8 mouse cellular contexts compared by ENCODE assay signal in genomic region chr17:8524387-8525165, GRCm38 (mm10). TPM values are rescaled to one million over a fixed set of nuclear protein-coding genes. Genes with fewer than 3 reads are reported as not detected.
DNase-seq lines count a peak whose midpoint lies in the region; ATAC-seq and TF ChIP-seq lines count a peak whose summit lies in the region.

No protein-coding gene starts in this region.

- TF ChIP-seq POLR2A in ES-Bruce4 (IDR thresholded peaks at IDR 0.05; ENCODE audit: insufficient read depth, low read length) = no peak

- peak; percentile 95 for DNase-seq in cerebellum, adult 11-12 months
- peak; percentile 82 to 84 for DNase-seq in heart, postnatal 14 days
- peak; percentile 80 to 88 for DNase-seq in layer of hippocampus, adult 2 months (ENCODE audit: low spot score in 2 of 2)
- DNase-seq in lung, adult 18-20 months = peak; percentile 47 to 69
- peak; percentile 36 for DNase-seq in ovary, postnatal 14 days (ENCODE audit: low spot score)
- peak; percentile 58 to 73 for DNase-seq in urinary bladder, postnatal 4 days (ENCODE audit: low spot score in 2 of 2)

- H3K9me3 ChIP-seq in ES-Bruce4 (replicated peaks; ENCODE audit: control insufficient read depth, insufficient read depth, low read length, poor library complexity, severe bottlenecking) = no peaks in the 10 kb centered on the region
- no peaks in the 10 kb centered on the region for H3K9me3 ChIP-seq in forebrain, embryonic 16.5 days (ENCODE audit: control insufficient read depth, low read length)

- no peak overlapping the region for H3K27ac ChIP-seq in ES-Bruce4 (ENCODE audit: insufficient read depth, low read length)
- peak overlapping the region; percentile 56 for H3K27ac ChIP-seq in forebrain, embryonic 16.5 days (ENCODE audit: low read length)
- peak overlapping the region; percentile 97 for H3K27ac ChIP-seq in layer of hippocampus, adult 2 months

- H3K27me3 ChIP-seq in ES-Bruce4 (ENCODE audit: control insufficient read depth, insufficient read depth, low read length, poor library complexity, severe bottlenecking) = peaks cover 12% of the 10 kb centered on the region
- peaks cover 9% of the 10 kb centered on the region for H3K27me3 ChIP-seq in forebrain, embryonic 16.5 days (replicated peaks; ENCODE audit: control insufficient read depth, insufficient read depth, low read length)

- TF ChIP-seq EP300 in ES-Bruce4 (IDR thresholded peaks at IDR 0.05; ENCODE audit: insufficient read depth, low read depth, low read length) = no peak

- TF ChIP-seq CTCF in ES-Bruce4 (IDR thresholded peaks at IDR 0.05; ENCODE audit: low read depth, low read length) = peak; percentile 36
- peak; percentile 74 for TF ChIP-seq CTCF in layer of hippocampus, adult 2 months (conservative IDR thresholded peaks at IDR 0.05)

- ATAC-seq in forebrain, embryonic 16.5 days = peak; percentile 89

- peak overlapping the region; percentile 97 for H3K4me2 ChIP-seq in forebrain, embryonic 16.5 days (ENCODE audit: low read length)

- no peaks in the 10 kb centered on the region for H3K36me3 ChIP-seq in ES-Bruce4 (ENCODE audit: control insufficient read depth, insufficient read depth, low read length, poor library complexity, severe bottlenecking)
- no peaks in the 10 kb centered on the region for H3K36me3 ChIP-seq in forebrain, embryonic 16.5 days (ENCODE audit: control insufficient read depth, insufficient read depth)

- under 1% methylated on average over 35 of the region's 45 CpGs for WGBS in forebrain, embryonic 16.5 days

- intact Hi-C loops in heart, postnatal 14 days (cut with DNase I) = loop anchor here (2.0 to 5.0 kb wide), 2 partner anchors 20 to 68 kb away; no protein-coding TSS in a partner anchor

- H3K4me3 ChIP-seq in ES-Bruce4 (ENCODE audit: low read depth, low read length) = peak overlapping the region; percentile 36; the same call in 1 of the 2 replicates
- H3K4me3 ChIP-seq in forebrain, embryonic 16.5 days (replicated peaks; ENCODE audit: low read length) = peak overlapping the region; percentile 72
- peak overlapping the region; percentile 76 for H3K4me3 ChIP-seq in layer of hippocampus, adult 2 months

- H3K4me1 ChIP-seq in ES-Bruce4 (ENCODE audit: control insufficient read depth, insufficient read depth, low read length) = no peaks in the 10 kb centered on the region
- H3K4me1 ChIP-seq in forebrain, embryonic 16.5 days (replicated peaks; ENCODE audit: control insufficient read depth, insufficient read depth, low read length) = peaks cover 24% of the 10 kb centered on the region

- H3K9ac ChIP-seq in ES-Bruce4 (ENCODE audit: low read depth, poor library complexity, severe bottlenecking) = no peak overlapping the region
- H3K9ac ChIP-seq in forebrain, embryonic 16.5 days (replicated peaks; ENCODE audit: low read depth, low read length) = peak overlapping the region; percentile 82

RNA-seq across cellular contexts. Expression of gene Pde10a, which starts 0.6 kb away (rescaled TPM):
- 1.8 and 2.7 TPM in 2 replicates for polyA plus RNA-seq in ES-Bruce4 (2011; ENCODE audit: insufficient read depth, insufficient read length, low read depth, missing spikeins)
- 23.9 and 24.5 TPM in 2 replicates for polyA plus RNA-seq in forebrain, embryonic 16.5 days (2015; fragmentation: Nextera tagmentation; extraction: Ambion mirVana)
- 1 to 10 TPM; 2.9 to 5.0 TPM for total RNA-seq in heart, postnatal 14 days (2021)
- 10 to 100 TPM; 67.6 to 71.6 TPM for total RNA-seq in layer of hippocampus, adult 2 months (2021)

RNA-seq across cellular contexts. Expression of gene Gm17087, which starts 42.2 kb away (rescaled TPM):
- 0.82 TPM in 1 of 2 replicates, not detected in the other for polyA plus RNA-seq in ES-Bruce4 (2011; ENCODE audit: insufficient read depth, insufficient read length, low read depth, missing spikeins)
- not detected in 2 replicates for polyA plus RNA-seq in forebrain, embryonic 16.5 days (2015; fragmentation: Nextera tagmentation; extraction: Ambion mirVana)
- total RNA-seq in heart, postnatal 14 days (2021) = not detected
- total RNA-seq in layer of hippocampus, adult 2 months (2021) = not detected

Comparison
In these comparisons a context has a peak if more than half of its experiments do, and no peak if none do; other contexts are left out.
1. DNase-seq: peak in every context shown above with its lines; median percentile 95 in cerebellum, adult 11-12 months; 84 in layer of hippocampus, adult 2 months; 83 in heart, postnatal 14 days; 66 in urinary bladder, postnatal 4 days; 58 in lung, adult 18-20 months; 36 in ovary, postnatal 14 days.
2. RNA of gene Pde10a, which starts 0.6 kb away (total RNA-seq): 67.6 to 71.6 TPM in layer of hippocampus, adult 2 months; 2.9 to 5.0 TPM in heart, postnatal 14 days; every median in the first group is over 10 times any median in the second.
3. Peak in every context shown above with its lines, with median percentiles within 50 percentile points of each other: H3K4me3 ChIP-seq.